Mouse (Mus musculus) c-Kit-positive CD71-negative TER-119-negative erythroid progenitor cells, embryonic 14.5 days (primary cell): Measurements from ENCODE around the gene Slc9a3r2.
"Not testable (repeated sequence)": the region's sequence is repeated elsewhere in the genome, so short reads cannot be mapped to it uniquely, and the experiment has no call there.

Source experiments
- DNase-seq: peaks from one replicate; pipeline ENCODE4 v3.0.0-alpha.2; 2013; ENCODE audit warnings: low read depth

Gene Slc9a3r2

GRCm38 (mm10) chr17:24667011-24667410, 16.9 kb upstream of the Slc9a3r2 start:
- DNase-seq, result not testable (repeated sequence)

- no peak for DNase-seq
Measured at GRCm38 (mm10) chr17:24658017-24658758, 8.1 kb upstream of the Slc9a3r2 start, which contains the start of gene Npw. Gene Npw (minus strand): TSS chr17:24658457.

- DNase-seq, result no peak
Measured at GRCm38 (mm10) chr17:24654969-24655368, 4.8 kb upstream of the Slc9a3r2 start.

GRCm38 (mm10) chr17:24653967-24654710, 4.0 kb upstream of the Slc9a3r2 start:
- no peak for DNase-seq

- no peak for DNase-seq
Measured at GRCm38 (mm10) chr17:24651835-24652234, 1.7 kb upstream of the Slc9a3r2 start.

GRCm38 (mm10) chr17:24650766-24651165, 639 bp upstream of the Slc9a3r2 start:
- DNase-seq, result no peak

GRCm38 (mm10) chr17:24649581-24650069, 502 bp downstream of the Slc9a3r2 start:
- no peak for DNase-seq

GRCm38 (mm10) chr17:24648731-24649377, 1.3 kb downstream of the Slc9a3r2 start:
- no peak for DNase-seq

- DNase-seq, result no peak
Measured at GRCm38 (mm10) chr17:24647493-24647892, 2.6 kb downstream of the Slc9a3r2 start.

- DNase-seq, result no peak
Measured at GRCm38 (mm10) chr17:24646381-24646780, 3.7 kb downstream of the Slc9a3r2 start.

- no peak for DNase-seq
Measured at GRCm38 (mm10) chr17:24645916-24646315, 4.2 kb downstream of the Slc9a3r2 start.

GRCm38 (mm10) chr17:24644875-24645721, 5.0 kb downstream of the Slc9a3r2 start:
- DNase-seq, result no peak

GRCm38 (mm10) chr17:24644030-24644715, 6.0 kb downstream of the Slc9a3r2 start:
- DNase-seq, result no peak

GRCm38 (mm10) chr17:24642791-24643343, 7.3 kb downstream of the Slc9a3r2 start:
- no peak for DNase-seq

- no peak for DNase-seq
Measured at GRCm38 (mm10) chr17:24641944-24642343, 8.2 kb downstream of the Slc9a3r2 start.

GRCm38 (mm10) chr17:24640581-24640980, 9.5 kb downstream of the Slc9a3r2 start:
- no peak for DNase-seq

GRCm38 (mm10) chr17:24640119-24640518, 10.0 kb downstream of the Slc9a3r2 start:
- DNase-seq, result no peak

GRCm38 (mm10) chr17:24639571-24639988, 10.5 kb downstream of the Slc9a3r2 start:
- DNase-seq, result no peak

GRCm38 (mm10) chr17:24638840-24639239, 11.3 kb downstream of the Slc9a3r2 start:
- no peak for DNase-seq

- DNase-seq, result no peak
Measured at GRCm38 (mm10) chr17:24638214-24638613, 11.9 kb downstream of the Slc9a3r2 start.
